Mouse (Mus musculus) C2C12 (cell line): Measurements from ENCODE around the gene Brat1. TPM values are rescaled to one million over a fixed set of nuclear protein-coding genes. Genes with fewer than 3 reads are reported as not detected.

ENCODE experiments used
- H3K27me3 ChIP-seq: one replicate; pipeline ENCODE4 v1.6.1; 2011; ENCODE audit not compliant: control insufficient read depth, insufficient read depth, insufficient read length
- H3K36me3 ChIP-seq: one replicate; pipeline ENCODE4 v1.6.1; 2011; ENCODE audit not compliant: control insufficient read depth, insufficient read depth
- H3K4me3 ChIP-seq: one replicate; pipeline ENCODE4 v1.5.1; 2011; ENCODE audit warnings: mild to moderate bottlenecking, control low read depth; ENCODE audit not compliant: poor library complexity, insufficient read depth, severe bottlenecking
- H3K79me2 ChIP-seq: one replicate; pipeline ENCODE4 v1.6.1; 2011; ENCODE audit not compliant: control insufficient read depth, insufficient read depth
- H3K79me3 ChIP-seq: one replicate; pipeline ENCODE4 v1.6.1; 2011; ENCODE audit warnings: low read depth, control low read depth
- H3ac ChIP-seq: one replicate; pipeline ENCODE3; 2011; ENCODE audit warnings: low read depth; ENCODE audit not compliant: control insufficient read depth, insufficient read length
- CEBPB ChIP-seq: IDR thresholded peaks from one replicate; pipeline ENCODE4 v1.6.1; 2011; ENCODE audit warnings: low read depth, mild to moderate bottlenecking, control low read depth, moderate library complexity
- CTCF ChIP-seq: IDR thresholded peaks from one replicate; pipeline ENCODE4 v1.5.1; 2011; ENCODE audit not compliant: control insufficient read depth, insufficient read depth, insufficient read length
- FOSL1 ChIP-seq: IDR thresholded peaks from one replicate; pipeline ENCODE4 v1.8.0; 2011; ENCODE audit warnings: mild to moderate bottlenecking, low read length; ENCODE audit not compliant: poor library complexity, insufficient read depth, severe bottlenecking
- MAX ChIP-seq: IDR thresholded peaks from one replicate; pipeline ENCODE4 v1.6.1; 2011; ENCODE audit warnings: mild to moderate bottlenecking, control low read depth
- MYOD1 ChIP-seq: IDR thresholded peaks from one replicate; pipeline ENCODE4 v1.6.1; 2011; ENCODE audit warnings: low read depth; ENCODE audit not compliant: control insufficient read depth, insufficient read length
- MYOG ChIP-seq: IDR thresholded peaks from one replicate; pipeline ENCODE4 v1.6.1; 2011; ENCODE audit not compliant: control insufficient read depth, insufficient read length; ENCODE audit errors: extremely low read depth
- USF1 ChIP-seq: IDR thresholded peaks from one replicate; pipeline ENCODE4 v1.6.1; 2011; ENCODE audit warnings: low read depth, mild to moderate bottlenecking, control low read depth, moderate library complexity
- polyA plus RNA-seq: library from polyadenylated mRNA; unstranded; fragments of >200 nt; fragmentation: generic; extraction: Trizol; gene quantifications from one replicate; pipeline ENCODE4 v1.2.1, GENCODE M21; 2012; ENCODE audit warnings: missing spikeins

The Brat1 gene
- polyA plus RNA-seq, 1 experiment: 9.4 TPM

- H3ac ChIP-seq: no peak overlapping the region
- no peaks in the 10 kb centered on the region for H3K79me2 ChIP-seq
- TF ChIP-seq USF1 (no peak), FOSL1 (no peak), CEBPB (no peak), MYOD1 (no peak), MAX (no peak), MYOG (no peak), CTCF (no peak)
- H3K27me3 ChIP-seq: peaks cover 7% of the 10 kb centered on the region
- H3K36me3 ChIP-seq: no peaks in the 10 kb centered on the region
- H3K4me3 ChIP-seq: no peak overlapping the region
- H3K79me3 ChIP-seq: no peaks in the 10 kb centered on the region
Measured at GRCm38 (mm10) chr5:140743706-140744131, 38.9 kb downstream of the Brat1 start.

- Histone ChIP-seq H3K79me2 (no peaks in the 10 kb centered on the region), H3K36me3 (no peaks in the 10 kb centered on the region), H3K4me3 (no peak overlapping the region), H3ac (no peak overlapping the region), H3K79me3 (no peaks in the 10 kb centered on the region), H3K27me3 (peaks cover 7% of the 10 kb centered on the region)
- TF ChIP-seq USF1: no peak
- TF ChIP-seq FOSL1: no peak
- TF ChIP-seq MYOG: no peak
- TF ChIP-seq MYOD1: no peak
- no peak for TF ChIP-seq CEBPB
Measured at GRCm38 (mm10) chr5:140748425-140748824, 43.6 kb downstream of the Brat1 start.

GRCm38 (mm10) chr5:140749062-140749875 lies 44.5 kb downstream of the Brat1 start:
- Histone ChIP-seq H3K79me3 (no peaks in the 10 kb centered on the region), H3K4me3 (no peak overlapping the region), H3K27me3 (no peaks in the 10 kb centered on the region), H3K36me3 (no peaks in the 10 kb centered on the region), H3ac (no peak overlapping the region), H3K79me2 (no peaks in the 10 kb centered on the region)
- TF ChIP-seq FOSL1: no peak
- TF ChIP-seq CTCF: peak; percentile 92
- peak; percentile 56 for TF ChIP-seq CEBPB

GRCm38 (mm10) chr5:140750925-140751324 lies 46.1 kb downstream of the Brat1 start:
- Histone ChIP-seq H3K79me2 (no peaks in the 10 kb centered on the region), H3ac (no peak overlapping the region), H3K27me3 (no peaks in the 10 kb centered on the region), H3K36me3 (no peaks in the 10 kb centered on the region), H3K79me3 (no peaks in the 10 kb centered on the region), H3K4me3 (no peak overlapping the region)
- TF ChIP-seq MYOG: no peak
- TF ChIP-seq CTCF: peak; percentile 17
- no peak for TF ChIP-seq USF1
- TF ChIP-seq CEBPB: no peak
- TF ChIP-seq FOSL1: no peak
- no peak for TF ChIP-seq MYOD1
- TF ChIP-seq MAX: no peak

- H3K27me3 ChIP-seq: no peaks in the 10 kb centered on the region
- no peaks in the 10 kb centered on the region for H3K36me3 ChIP-seq
- H3ac ChIP-seq: no peak overlapping the region
- H3K79me2 ChIP-seq: no peaks in the 10 kb centered on the region
- TF ChIP-seq FOSL1 (no peak), CEBPB (no peak), USF1 (no peak), MYOG (no peak), MYOD1 (no peak), MAX (no peak)
- H3K4me3 ChIP-seq: no peak overlapping the region
- H3K79me3 ChIP-seq: no peaks in the 10 kb centered on the region
Measured at GRCm38 (mm10) chr5:140752041-140752440, 47.2 kb downstream of the Brat1 start.

GRCm38 (mm10) chr5:140752639-140753038 lies 47.8 kb downstream of the Brat1 start:
- no peaks in the 10 kb centered on the region for H3K27me3 ChIP-seq
- no peaks in the 10 kb centered on the region for H3K79me2 ChIP-seq
- no peaks in the 10 kb centered on the region for H3K36me3 ChIP-seq
- no peak overlapping the region for H3K4me3 ChIP-seq
- TF ChIP-seq MAX (no peak), MYOG (no peak), CTCF (no peak), USF1 (no peak), FOSL1 (no peak), MYOD1 (no peak), CEBPB (no peak)
- H3ac ChIP-seq: no peak overlapping the region
- no peaks in the 10 kb centered on the region for H3K79me3 ChIP-seq
